Mouse (Mus musculus) v-Abl transformed pro-B cells (cell line): ENCODE results near the gene Myo1e.

Experiments used
- in situ Hi-C, 2 experiments: fragments of 400-800 bp; cut with MboI; formaldehyde crosslinking; loops; one replicate each; pipeline ENCODE4 v1.15.1; 2025; ENCODE audit not compliant: unreplicated experiment in 2 of 2

Gene Myo1e

GRCm38 (mm10) chr9:70274887-70275555 is 67.9 kb downstream of the Myo1e start:
- in situ Hi-C loops, result no loop called here

GRCm38 (mm10) chr9:70277076-70277475 is 69.9 kb downstream of the Myo1e start:
- in situ Hi-C loops, result no loop called here

GRCm38 (mm10) chr9:70277529-70277982 is 70.4 kb downstream of the Myo1e start:
- in situ Hi-C loops, result no loop called here

- in situ Hi-C loops, result no loop called here
These were observed 74.3 kb downstream of the Myo1e start for GRCm38 (mm10) chr9:70281407-70281806.

- in situ Hi-C loops, result no loop called here
These were observed 75.0 kb downstream of the Myo1e start for GRCm38 (mm10) chr9:70282107-70282506.

DNA sequence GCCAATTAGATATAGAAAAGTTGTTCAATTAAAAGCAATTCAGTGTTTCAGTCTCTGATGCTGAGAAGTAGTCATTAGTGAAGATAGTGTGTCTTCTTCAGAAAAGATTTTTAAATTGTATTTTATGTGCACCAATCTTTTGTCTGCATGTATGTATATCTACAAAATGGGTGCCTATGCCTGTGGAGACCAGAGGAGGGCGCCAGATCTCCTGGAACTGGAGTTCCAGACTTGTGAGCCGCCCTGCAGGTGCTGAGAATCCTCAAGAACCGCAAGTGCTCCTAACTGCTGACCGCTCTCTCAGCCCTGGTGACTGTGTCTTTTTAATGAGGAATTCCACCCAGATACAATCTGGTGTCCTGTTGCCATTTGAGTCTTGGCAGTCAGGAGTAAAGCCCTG is 76.0 kb downstream of the Myo1e start:
- in situ Hi-C loops, result no loop called here

GRCm38 (mm10) chr9:70284584-70285140 is 77.5 kb downstream of the Myo1e start:
- in situ Hi-C loops, result no loop called here

DNA sequence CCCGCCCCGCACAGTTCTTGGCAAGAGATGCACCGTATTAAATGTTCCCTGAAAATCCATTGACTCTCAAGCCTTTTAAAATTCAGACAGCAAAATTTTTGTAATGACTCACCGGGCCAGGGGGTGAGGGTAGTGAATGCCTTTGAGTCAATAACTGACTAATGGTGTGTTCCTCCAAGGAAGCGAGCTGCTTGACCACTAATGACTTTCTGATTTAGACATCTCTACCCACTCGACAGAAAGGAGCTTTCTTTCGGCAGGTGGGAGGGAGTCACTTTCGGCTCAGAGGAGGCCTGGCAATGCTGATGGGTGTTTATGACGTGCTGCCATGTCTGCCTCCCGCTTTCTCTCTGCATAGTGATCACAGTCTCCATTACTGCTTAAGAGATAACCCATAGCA is 83.6 kb downstream of the Myo1e start:
- in situ Hi-C loops, result no loop called here

DNA sequence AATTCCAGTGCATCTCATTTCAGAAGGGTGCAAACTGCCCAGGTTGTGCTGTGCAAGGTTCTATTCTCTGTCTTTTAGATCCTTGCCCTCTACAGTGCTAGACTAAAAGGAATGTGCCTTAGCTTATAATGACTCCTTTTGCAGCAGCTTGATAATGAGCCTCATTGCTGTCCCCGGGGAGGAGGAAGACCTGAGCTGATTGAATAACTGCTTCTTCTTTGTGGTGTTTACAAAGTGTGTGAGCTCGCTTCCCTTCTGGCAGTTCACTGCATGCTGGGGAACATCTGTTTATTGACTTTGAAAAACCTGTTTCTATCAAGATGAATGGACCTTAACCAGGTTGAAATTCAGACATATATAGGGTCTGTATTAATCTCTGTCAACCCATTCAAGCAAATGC is 89.8 kb downstream of the Myo1e start:
- in situ Hi-C loops, result no loop called here

DNA sequence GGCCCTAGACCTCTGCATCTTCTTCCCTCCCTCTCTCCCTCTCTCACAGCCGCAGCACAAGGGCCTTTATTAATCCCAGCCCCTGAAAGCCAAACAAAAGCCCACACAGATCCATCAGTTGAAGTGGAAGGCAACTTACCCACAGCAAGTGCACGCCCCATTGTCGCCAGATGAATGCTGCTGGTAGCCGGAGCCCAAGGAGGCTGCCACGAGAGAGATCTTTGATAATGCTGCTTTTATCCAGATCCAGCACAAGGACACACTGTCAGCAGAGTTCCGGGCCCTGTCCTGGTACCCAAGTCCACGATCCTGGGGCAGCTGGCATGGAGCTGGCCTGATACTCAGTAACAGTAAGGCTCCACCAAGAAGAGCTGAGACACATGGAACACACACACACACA is 91.1 kb downstream of the Myo1e start:
- in situ Hi-C loops, result no loop called here

DNA sequence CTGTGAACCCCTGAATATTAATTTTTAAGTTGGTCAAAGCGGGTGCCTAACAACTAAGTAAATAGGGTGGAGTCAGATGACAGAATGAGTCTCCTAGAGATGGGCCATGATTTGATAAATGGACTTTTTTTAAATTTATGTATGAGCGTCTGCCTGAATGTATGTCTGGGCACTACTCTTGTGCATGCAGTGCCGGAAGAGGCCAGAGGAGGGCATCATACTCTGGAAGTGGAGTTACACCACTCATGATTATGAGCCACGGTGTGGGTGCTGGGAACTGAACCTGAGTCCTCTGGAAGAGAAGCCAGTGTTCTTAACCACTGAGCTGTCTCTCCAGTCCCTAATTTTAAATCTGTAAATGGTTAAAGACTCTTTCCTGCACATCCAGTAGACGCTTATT is 93.6 kb downstream of the Myo1e start:
- in situ Hi-C loops, result no loop called here

DNA sequence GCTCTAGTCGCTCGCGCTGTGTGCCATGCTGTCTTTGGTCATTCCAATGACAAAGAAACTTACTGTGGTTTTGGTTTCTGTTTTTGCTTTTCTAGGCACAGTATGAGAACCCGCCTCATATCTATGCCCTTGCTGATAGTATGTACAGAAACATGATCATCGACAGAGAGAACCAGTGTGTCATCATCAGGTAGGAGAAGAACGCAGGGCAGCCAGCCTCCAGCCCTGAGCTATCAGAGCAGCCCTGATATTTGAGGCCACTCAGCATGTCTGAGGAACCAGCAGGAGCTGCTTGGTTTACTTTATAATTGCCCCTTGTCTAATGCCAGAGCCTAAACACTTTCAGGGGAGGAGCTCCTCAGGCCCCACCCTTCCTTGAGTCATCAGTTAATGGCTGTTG is 94.4 kb downstream of the Myo1e start:
- in situ Hi-C loops, result no loop called here

DNA sequence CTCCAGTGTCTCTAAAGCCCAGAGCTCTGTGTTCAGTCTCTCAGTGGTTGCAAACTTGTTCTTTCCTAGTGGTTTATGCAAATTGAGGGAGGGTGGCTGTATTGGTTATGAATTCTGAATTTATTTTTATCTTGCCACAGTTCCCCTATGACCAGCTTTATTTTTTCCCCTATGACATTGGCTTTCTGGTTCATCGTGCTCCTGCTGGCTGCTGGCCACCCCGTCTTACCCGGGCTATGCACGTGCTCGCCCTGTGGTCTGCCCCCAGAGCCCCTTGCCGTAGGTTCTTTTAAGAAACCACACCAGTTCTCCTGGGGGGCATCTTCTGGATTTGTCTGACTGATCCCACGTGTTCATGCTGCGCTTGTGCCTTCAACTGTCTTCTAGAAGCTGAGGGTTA is 97.8 kb downstream of the Myo1e start:
- in situ Hi-C loops, result loop anchor here in 1 of 2 experiments (5.0 kb wide), 1 partner anchor 103 kb away; no protein-coding TSS in a partner anchor

- in situ Hi-C loops, result no loop called here
These were observed 102.9 kb downstream of the Myo1e start for GRCm38 (mm10) chr9:70310046-70310445.

DNA sequence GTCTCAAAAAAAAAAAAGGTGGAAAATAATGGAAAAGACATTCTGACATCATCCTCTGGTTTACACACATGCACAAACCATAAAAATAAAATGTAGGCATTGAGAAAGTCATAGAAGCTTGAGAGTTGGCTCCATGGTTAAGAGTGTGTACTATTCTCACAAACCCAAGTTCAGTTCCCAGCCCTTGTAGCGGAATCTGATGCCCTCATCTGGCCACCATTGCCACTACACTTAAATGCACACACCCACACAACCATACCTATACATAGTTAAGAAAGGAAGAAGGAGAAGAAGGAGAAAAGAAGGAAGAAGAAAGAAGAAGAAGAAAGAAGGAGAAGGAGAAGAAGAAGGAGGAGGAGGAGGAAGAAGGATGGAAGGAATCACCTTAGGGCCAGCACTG is 106.9 kb downstream of the Myo1e start:
- in situ Hi-C loops, result no loop called here

DNA sequence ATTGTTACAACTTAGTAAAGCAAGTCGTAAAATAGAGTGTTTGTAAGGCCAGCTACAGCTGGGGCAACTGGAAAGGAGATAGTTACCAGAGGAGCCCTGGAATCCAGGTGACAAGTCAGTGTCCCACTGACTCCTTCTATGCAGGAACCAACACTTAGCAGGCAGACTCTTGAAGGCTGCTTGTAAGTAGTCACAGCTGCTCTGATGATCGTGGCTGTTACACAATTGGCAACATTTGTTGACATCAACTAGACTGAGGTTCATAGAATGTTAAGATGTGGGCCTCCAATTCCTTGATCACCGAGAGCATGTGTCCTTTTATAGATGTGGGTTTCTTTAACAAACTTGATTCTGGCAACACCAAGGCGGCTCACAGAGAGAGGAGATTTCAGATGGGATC is 108.0 kb downstream of the Myo1e start:
- in situ Hi-C loops, result no loop called here

DNA sequence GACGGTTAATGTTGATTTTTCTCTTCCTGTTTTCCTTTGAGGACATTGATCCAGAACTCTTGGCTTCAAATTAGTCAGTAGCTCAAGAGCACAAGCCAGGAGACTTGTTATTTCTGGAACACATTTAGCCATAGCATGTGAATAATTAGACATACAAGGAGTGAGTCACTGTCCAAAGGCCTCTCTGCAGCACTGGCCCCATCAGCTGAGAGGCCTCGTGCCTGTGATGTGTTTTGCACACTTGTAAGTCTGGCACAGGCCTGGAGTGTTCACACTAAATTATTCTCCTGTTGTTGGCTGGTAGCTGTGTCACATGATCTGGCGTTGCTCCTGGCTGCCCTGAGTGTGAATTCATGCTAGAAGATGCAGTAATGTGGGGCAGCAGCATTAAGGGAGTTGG is 111.5 kb downstream of the Myo1e start:
- in situ Hi-C loops, result no loop called here

DNA sequence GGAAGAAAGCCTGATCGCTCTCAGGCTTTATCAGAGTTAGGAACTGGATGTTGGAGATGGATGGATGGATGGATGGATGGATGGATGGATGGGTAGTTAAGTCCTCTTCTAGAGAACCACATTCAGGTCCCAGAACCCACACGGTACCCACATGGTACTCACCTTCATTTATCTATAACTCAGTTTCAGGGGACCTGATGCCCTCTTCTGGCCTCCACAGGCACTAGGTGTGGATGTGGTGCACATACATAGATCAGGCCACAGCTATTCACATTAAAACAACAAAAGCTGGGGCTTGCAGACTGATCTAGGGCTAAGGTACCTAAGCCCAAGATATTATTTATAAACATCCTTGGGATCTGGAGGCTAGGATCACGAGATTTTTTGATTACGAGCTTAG is 117.2 kb downstream of the Myo1e start:
- in situ Hi-C loops, result no loop called here

GRCm38 (mm10) chr9:70325880-70326595 is 118.9 kb downstream of the Myo1e start:
- in situ Hi-C loops, result no loop called here

- in situ Hi-C loops, result no loop called here
These were observed 121.2 kb downstream of the Myo1e start for GRCm38 (mm10) chr9:70328193-70328841.

DNA sequence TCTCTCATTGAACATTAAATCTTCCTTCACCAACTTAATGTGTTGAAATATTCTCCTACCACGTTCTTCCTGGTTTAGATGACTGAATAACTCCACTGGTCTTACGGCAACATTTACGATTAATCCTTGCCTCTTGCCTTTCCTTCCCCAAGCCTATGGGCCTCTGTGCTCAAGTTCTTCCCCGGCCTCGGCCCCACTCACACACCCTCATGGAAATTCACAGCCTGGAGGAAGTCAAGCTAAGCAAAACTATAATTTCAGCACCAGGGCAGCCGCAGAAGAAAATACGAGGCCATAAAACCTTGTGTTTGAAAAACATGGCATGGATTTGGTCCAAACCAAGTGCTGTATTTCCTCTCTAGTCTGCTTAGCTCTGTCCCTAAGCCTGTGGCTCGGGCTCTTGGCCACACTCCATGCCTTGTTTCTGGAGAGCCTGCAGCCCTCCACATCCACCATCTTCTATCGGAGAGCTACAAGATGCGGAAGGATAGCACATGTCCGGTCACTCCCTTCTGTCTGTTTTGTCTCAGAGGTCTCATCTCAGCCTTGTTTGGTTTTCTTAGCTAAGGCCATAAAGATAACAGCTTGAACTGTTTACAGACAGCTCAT is 124.7 kb downstream of the Myo1e start:
- in situ Hi-C loops, result no loop called here
